Mouse (Mus musculus) midbrain, embryonic 11.5 days (tissue): ENCODE data around the gene Fam107b. TPM values are rescaled to one million over a fixed set of nuclear protein-coding genes. Genes with fewer than 3 reads are reported as not detected.
A peak's percentile ranks its signal among the peaks of the same experiment; 100 is the strongest.

ENCODE experiments used
- ATAC-seq: fragments of 200-750 bp; cut with Nextera tagmentation; 2 replicates; pipeline ENCODE4 v1.8.0; 2017; ENCODE audit warnings: moderate TSS enrichment, moderate library complexity; ENCODE audit not compliant: low FRiP score
- DNase-seq: peaks from one replicate; pipeline ENCODE4 v3.0.0; 2015; ENCODE audit warnings: low spot score; ENCODE audit errors: missing footprints
- H3K27ac ChIP-seq: fragments of 300-500 bp; sonication (generic); 2 replicates; pipeline ENCODE4 v1.5.1; 2014; ENCODE audit warnings: low read depth, low read length
- H3K27me3 ChIP-seq: fragments of 300-500 bp; sonication (generic); 2 replicates; pipeline ENCODE4 v1.6.1; 2014; ENCODE audit warnings: mild to moderate bottlenecking, low read length, moderate library complexity, mixed read lengths; ENCODE audit not compliant: control insufficient read depth, insufficient read depth
- H3K36me3 ChIP-seq: fragments of 300-500 bp; sonication (generic); 2 replicates; pipeline ENCODE4 v1.6.1; 2014; ENCODE audit warnings: mild to moderate bottlenecking, low read length, moderate library complexity, mixed read lengths; ENCODE audit not compliant: control insufficient read depth, insufficient read depth
- H3K4me1 ChIP-seq: fragments of 300-500 bp; sonication (generic); 2 replicates; pipeline ENCODE4 v1.6.1; 2014; ENCODE audit warnings: low read length; ENCODE audit not compliant: control insufficient read depth, insufficient read depth
- H3K4me2 ChIP-seq: fragments of 300-500 bp; sonication (generic); 2 replicates; pipeline ENCODE4 v1.6.1; 2014; ENCODE audit warnings: mild to moderate bottlenecking, moderate library complexity
- H3K4me3 ChIP-seq: fragments of 300-500 bp; sonication (generic); 2 replicates; pipeline ENCODE4 v1.5.1; 2014; ENCODE audit warnings: low read depth, low read length
- H3K9ac ChIP-seq: fragments of 300-500 bp; sonication (generic); 2 replicates; pipeline ENCODE4 v1.6.1; 2014; ENCODE audit warnings: low read length
- H3K9me3 ChIP-seq: fragments of 300-500 bp; sonication (generic); 2 replicates; pipeline ENCODE4 v1.6.1; 2016; ENCODE audit warnings: low read length; ENCODE audit not compliant: control insufficient read depth
- WGBS: fragments of 180-500 bp; shearing (Covaris S2); extraction: QIAGEN DNeasy Blood & Tissue Kit; methylation state at CpG from one replicate; pipeline ENCODE4 v1.1.7; 2014; 5-methylcytosine and 5-hydroxymethylcytosine counted together
- polyA plus RNA-seq: library from polyadenylated mRNA; unstranded; fragments of >200 nt; fragmentation: Nextera tagmentation; extraction: Ambion mirVana; gene quantifications from 2 replicates; pipeline ENCODE4 v1.2.1, GENCODE M21; 2014

The Fam107b gene
- polyA plus RNA-seq, 1 experiment from 2014 or later, result 60.4 TPM

- Histone ChIP-seq H3K4me3 (no peak overlapping the region), H3K9ac (no peak overlapping the region), H3K4me1 (peaks cover 4% of the 10 kb centered on the region), H3K27ac (no peak overlapping the region), H3K4me2 (no peak overlapping the region), H3K9me3 (no peaks in the 10 kb centered on the region), H3K27me3 (no peaks in the 10 kb centered on the region), H3K36me3 (no peaks in the 10 kb centered on the region; the same call in 1 of the 2 replicates)
- no peak for DNase-seq
- no peak for ATAC-seq
Measured at GRCm38 (mm10) chr2:3776045-3776444, 205.8 kb downstream of the Fam107b start.

- H3K4me2 ChIP-seq, result no peak overlapping the region
- 90% methylated on average over 6 of the region's 6 CpGs for WGBS
- H3K27me3 ChIP-seq, result no peaks in the 10 kb centered on the region
- peaks cover 4% of the 10 kb centered on the region for H3K4me1 ChIP-seq
- no peak overlapping the region for H3K27ac ChIP-seq
- no peak overlapping the region for H3K4me3 ChIP-seq
- ATAC-seq, result no peak
- H3K36me3 ChIP-seq, result peaks cover 5% of the 10 kb centered on the region; the same call in 1 of the 2 replicates
- no peak for DNase-seq
- H3K9me3 ChIP-seq, result no peaks in the 10 kb centered on the region
- H3K9ac ChIP-seq, result no peak overlapping the region
Measured at GRCm38 (mm10) chr2:3777696-3778095, 207.4 kb downstream of the Fam107b start.

- no peak overlapping the region for H3K9ac ChIP-seq
- no peak overlapping the region for H3K4me3 ChIP-seq
- no peak overlapping the region for H3K4me2 ChIP-seq
- no peak for ATAC-seq
- DNase-seq, result no peak
- H3K36me3 ChIP-seq, result peaks cover 5% of the 10 kb centered on the region; the same call in 1 of the 2 replicates
- 89% methylated on average over 8 of the region's 8 CpGs for WGBS
- no peak overlapping the region for H3K27ac ChIP-seq
- no peaks in the 10 kb centered on the region for H3K4me1 ChIP-seq
- H3K9me3 ChIP-seq, result no peaks in the 10 kb centered on the region
- no peaks in the 10 kb centered on the region for H3K27me3 ChIP-seq
Measured at GRCm38 (mm10) chr2:3785546-3785945, 215.3 kb downstream of the Fam107b start.

- no peak overlapping the region for H3K9ac ChIP-seq
- no peaks in the 10 kb centered on the region for H3K4me1 ChIP-seq
- H3K36me3 ChIP-seq, result no peaks in the 10 kb centered on the region
- no peaks in the 10 kb centered on the region for H3K27me3 ChIP-seq
- H3K9me3 ChIP-seq, result no peaks in the 10 kb centered on the region
- no peak overlapping the region for H3K27ac ChIP-seq
- H3K4me2 ChIP-seq, result no peak overlapping the region
- ATAC-seq (no peak), DNase-seq (peak; percentile 79)
- no peak overlapping the region for H3K4me3 ChIP-seq
Measured at GRCm38 (mm10) chr2:3787752-3788423, 217.6 kb downstream of the Fam107b start.

GRCm38 (mm10) chr2:3788424-3788786 lies 218.1 kb downstream of the Fam107b start:
- Histone ChIP-seq H3K4me3 (no peak overlapping the region), H3K27me3 (no peaks in the 10 kb centered on the region), H3K27ac (no peak overlapping the region), H3K36me3 (no peaks in the 10 kb centered on the region), H3K9me3 (no peaks in the 10 kb centered on the region), H3K9ac (no peak overlapping the region), H3K4me2 (no peak overlapping the region), H3K4me1 (no peaks in the 10 kb centered on the region)
- 85% methylated on average over 3 of the region's 3 CpGs for WGBS
- no peak for ATAC-seq
- no peak for DNase-seq

GRCm38 (mm10) chr2:3796543-3796942 lies 226.3 kb downstream of the Fam107b start:
- no peaks in the 10 kb centered on the region for H3K36me3 ChIP-seq
- DNase-seq, result peak; percentile 68
- no peak overlapping the region for H3K4me3 ChIP-seq
- no peaks in the 10 kb centered on the region for H3K4me1 ChIP-seq
- H3K4me2 ChIP-seq, result no peak overlapping the region
- ATAC-seq, result no peak
- no peaks in the 10 kb centered on the region for H3K9me3 ChIP-seq
- H3K27ac ChIP-seq, result no peak overlapping the region
- H3K27me3 ChIP-seq, result no peaks in the 10 kb centered on the region
- 85% methylated on average over 5 of the region's 5 CpGs for WGBS
- no peak overlapping the region for H3K9ac ChIP-seq

- ATAC-seq, result peak; percentile 76
Measured at GRCm38 (mm10) chr2:3799767-3800554, 229.7 kb downstream of the Fam107b start.

GRCm38 (mm10) chr2:3800555-3800878 lies 230.2 kb downstream of the Fam107b start:
- no peak overlapping the region for H3K27ac ChIP-seq
- DNase-seq, result no peak
- H3K4me2 ChIP-seq, result no peak overlapping the region
- H3K27me3 ChIP-seq, result no peaks in the 10 kb centered on the region
- no peak overlapping the region for H3K9ac ChIP-seq
- ATAC-seq, result no peak
- 59% methylated on average over 5 of the region's 5 CpGs for WGBS
- H3K9me3 ChIP-seq, result no peaks in the 10 kb centered on the region
- H3K4me3 ChIP-seq, result no peak overlapping the region
- no peaks in the 10 kb centered on the region for H3K4me1 ChIP-seq
- no peaks in the 10 kb centered on the region for H3K36me3 ChIP-seq

More at GRCm38 (mm10) chr2:3799767-3800554, 229.7 kb downstream of the Fam107b start:
- DNase-seq, result peak; percentile 95
- no peak overlapping the region for H3K27ac ChIP-seq
- WGBS, result 15% methylated on average over 18 of the region's 18 CpGs
- no peaks in the 10 kb centered on the region for H3K4me1 ChIP-seq
- no peaks in the 10 kb centered on the region for H3K9me3 ChIP-seq
- H3K27me3 ChIP-seq, result no peaks in the 10 kb centered on the region
- peak overlapping the region; percentile 51 for H3K4me2 ChIP-seq
- H3K36me3 ChIP-seq, result no peaks in the 10 kb centered on the region
- H3K9ac ChIP-seq, result peak overlapping the region; percentile 35; the same call in 1 of the 2 replicates
- H3K4me3 ChIP-seq, result peak overlapping the region; percentile 17; the same call in 1 of the 2 replicates

GRCm38 (mm10) chr2:3805742-3806141 lies 235.5 kb downstream of the Fam107b start:
- peak; percentile 68 for DNase-seq

More at GRCm38 (mm10) chr2:3805742-3806141, 235.5 kb downstream of the Fam107b start:
- Histone ChIP-seq H3K36me3 (no peaks in the 10 kb centered on the region), H3K9ac (no peak overlapping the region), H3K4me3 (no peak overlapping the region), H3K27ac (no peak overlapping the region), H3K27me3 (no peaks in the 10 kb centered on the region), H3K4me1 (no peaks in the 10 kb centered on the region), H3K4me2 (no peak overlapping the region), H3K9me3 (no peaks in the 10 kb centered on the region)
- 65% methylated on average over 6 of the region's 6 CpGs for WGBS
- no peak for ATAC-seq
